Mouse (Mus musculus): ENCODE results near the gene Nck2. TPM values are rescaled to one million over a fixed set of nuclear protein-coding genes. Genes with fewer than 3 reads are reported as not detected.

Nck2 gene
- total and polyA plus RNA-seq, 2 experiments from 2014 or later, result 30.2 to 54.9 TPM

DNA sequence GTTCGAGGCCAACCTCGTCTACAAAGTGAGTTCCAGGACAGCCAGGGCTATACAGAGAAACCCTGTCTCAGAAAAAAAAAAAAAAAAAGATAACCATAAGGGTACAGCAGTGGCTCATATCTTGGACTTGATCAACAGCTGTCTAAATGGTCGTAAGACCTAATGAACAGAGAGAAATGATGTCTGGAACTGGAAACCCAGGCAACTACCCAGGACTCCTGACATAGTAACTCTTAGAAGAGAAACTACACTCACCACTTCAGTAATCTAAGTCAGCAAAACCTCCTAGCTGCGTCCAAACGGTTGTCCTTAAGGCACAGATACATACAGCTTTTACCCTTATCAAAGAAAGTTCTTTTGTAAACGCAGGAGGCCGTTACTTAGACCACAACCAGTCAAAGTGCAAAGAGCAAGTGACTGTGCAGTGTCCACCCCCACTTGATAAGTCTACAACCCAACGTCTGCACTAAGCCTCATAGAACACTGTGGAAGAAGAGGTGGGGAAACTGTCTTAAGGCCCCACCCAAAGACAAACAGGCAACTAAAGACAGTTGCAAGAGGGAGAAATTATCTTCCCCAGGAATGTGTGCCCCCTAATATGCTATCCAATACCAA lies 44.7 kb upstream of the Nck2 start:
- no peak overlapping the region for H3K27ac ChIP-seq (ENCODE audit: low read depth, low read length)
- TF ChIP-seq CTCF (IDR thresholded peaks at IDR 0.05), result no peak
- WGBS, result 93% methylated on average over 8 of the region's 8 CpGs
- no peak overlapping the region for H3K4me3 ChIP-seq (ENCODE audit: low read depth, low read length)
- DNase-seq (ENCODE audit: low spot score) (no peak), ATAC-seq (ENCODE audit: low FRiP score) (no peak)
- no peaks in the 10 kb centered on the region for H3K27me3 ChIP-seq (ENCODE audit: insufficient read depth, low read length)
- H3K4me2 ChIP-seq (ENCODE audit: low read depth, low read length, poor library complexity, severe bottlenecking), result no peak overlapping the region
- H3K9me3 ChIP-seq (ENCODE audit: low read length), result no peaks in the 10 kb centered on the region
- H3K4me1 ChIP-seq (ENCODE audit: insufficient read depth, low read length), result no peaks in the 10 kb centered on the region
- no peaks in the 10 kb centered on the region for H3K36me3 ChIP-seq (ENCODE audit: insufficient read depth, low read length)
- H3K9ac ChIP-seq (replicated peaks; ENCODE audit: low read length, poor library complexity, severe bottlenecking), result no peak overlapping the region

DNA sequence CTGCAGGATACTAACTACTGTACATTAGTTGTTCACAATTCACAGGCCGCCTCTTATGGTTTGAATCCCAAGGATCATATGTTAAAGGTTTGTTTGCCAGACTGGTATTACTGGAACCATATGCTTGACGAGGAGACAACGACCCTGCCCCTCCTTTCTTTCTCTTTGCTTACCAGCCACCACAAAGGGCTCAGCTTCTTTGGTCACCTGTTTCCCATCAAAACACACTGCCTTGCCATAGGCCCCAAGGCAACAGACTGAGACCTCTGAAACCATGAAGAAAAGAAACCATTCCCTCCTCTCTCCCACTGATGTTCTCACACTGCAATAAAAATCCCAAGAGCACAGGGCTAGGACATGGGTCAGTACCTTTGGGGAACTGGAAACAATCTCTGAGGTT lies 43.7 kb upstream of the Nck2 start:
- DNase-seq (ENCODE audit: low spot score), result no peak
- no peak for TF ChIP-seq CTCF (IDR thresholded peaks at IDR 0.05)
- H3K27ac ChIP-seq (ENCODE audit: low read depth, low read length), result no peak overlapping the region
- no peak for ATAC-seq (ENCODE audit: low FRiP score)
- H3K4me2 ChIP-seq (ENCODE audit: low read depth, low read length, poor library complexity, severe bottlenecking), result no peak overlapping the region
- WGBS, result 85% methylated on average over 3 of the region's 3 CpGs
- H3K36me3 ChIP-seq (ENCODE audit: insufficient read depth, low read length), result no peaks in the 10 kb centered on the region
- H3K4me3 ChIP-seq (ENCODE audit: low read depth, low read length), result no peak overlapping the region
- no peaks in the 10 kb centered on the region for H3K4me1 ChIP-seq (ENCODE audit: insufficient read depth, low read length)
- no peak overlapping the region for H3K9ac ChIP-seq (replicated peaks; ENCODE audit: low read length, poor library complexity, severe bottlenecking)
- H3K27me3 ChIP-seq (ENCODE audit: insufficient read depth, low read length), result no peaks in the 10 kb centered on the region
- no peaks in the 10 kb centered on the region for H3K9me3 ChIP-seq (ENCODE audit: low read length)

DNA sequence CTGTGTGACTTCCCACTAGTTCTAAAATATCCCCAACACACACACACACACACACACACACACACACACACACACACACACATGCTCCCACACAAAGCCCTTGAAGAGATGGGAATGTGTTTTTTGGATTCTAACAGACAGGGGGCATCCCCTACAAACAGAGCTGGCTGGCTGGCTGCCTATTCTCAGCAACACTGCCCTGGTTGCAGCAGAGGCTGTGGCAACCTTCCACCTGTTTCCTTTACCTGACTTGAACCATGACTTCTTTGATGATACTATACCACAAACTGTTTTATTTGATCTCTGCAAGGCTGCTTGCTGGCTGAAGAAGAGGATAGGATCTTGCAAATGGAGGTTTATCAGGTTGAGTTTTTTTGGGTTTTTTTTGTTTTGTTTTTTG lies 41.0 kb upstream of the Nck2 start:
- Histone ChIP-seq H3K27ac (ENCODE audit: low read depth, low read length) (no peak overlapping the region), H3K9me3 (ENCODE audit: low read length) (no peaks in the 10 kb centered on the region), H3K27me3 (ENCODE audit: insufficient read depth, low read length) (no peaks in the 10 kb centered on the region), H3K9ac (replicated peaks; ENCODE audit: low read length, poor library complexity, severe bottlenecking) (no peak overlapping the region), H3K4me3 (ENCODE audit: low read depth, low read length) (no peak overlapping the region), H3K4me1 (ENCODE audit: insufficient read depth, low read length) (no peaks in the 10 kb centered on the region), H3K36me3 (ENCODE audit: insufficient read depth, low read length) (no peaks in the 10 kb centered on the region), H3K4me2 (ENCODE audit: low read depth, low read length, poor library complexity, severe bottlenecking) (no peak overlapping the region)
- TF ChIP-seq CTCF (IDR thresholded peaks at IDR 0.05), result no peak
- DNase-seq (ENCODE audit: low spot score) (no peak), ATAC-seq (ENCODE audit: low FRiP score) (no peak)

DNA sequence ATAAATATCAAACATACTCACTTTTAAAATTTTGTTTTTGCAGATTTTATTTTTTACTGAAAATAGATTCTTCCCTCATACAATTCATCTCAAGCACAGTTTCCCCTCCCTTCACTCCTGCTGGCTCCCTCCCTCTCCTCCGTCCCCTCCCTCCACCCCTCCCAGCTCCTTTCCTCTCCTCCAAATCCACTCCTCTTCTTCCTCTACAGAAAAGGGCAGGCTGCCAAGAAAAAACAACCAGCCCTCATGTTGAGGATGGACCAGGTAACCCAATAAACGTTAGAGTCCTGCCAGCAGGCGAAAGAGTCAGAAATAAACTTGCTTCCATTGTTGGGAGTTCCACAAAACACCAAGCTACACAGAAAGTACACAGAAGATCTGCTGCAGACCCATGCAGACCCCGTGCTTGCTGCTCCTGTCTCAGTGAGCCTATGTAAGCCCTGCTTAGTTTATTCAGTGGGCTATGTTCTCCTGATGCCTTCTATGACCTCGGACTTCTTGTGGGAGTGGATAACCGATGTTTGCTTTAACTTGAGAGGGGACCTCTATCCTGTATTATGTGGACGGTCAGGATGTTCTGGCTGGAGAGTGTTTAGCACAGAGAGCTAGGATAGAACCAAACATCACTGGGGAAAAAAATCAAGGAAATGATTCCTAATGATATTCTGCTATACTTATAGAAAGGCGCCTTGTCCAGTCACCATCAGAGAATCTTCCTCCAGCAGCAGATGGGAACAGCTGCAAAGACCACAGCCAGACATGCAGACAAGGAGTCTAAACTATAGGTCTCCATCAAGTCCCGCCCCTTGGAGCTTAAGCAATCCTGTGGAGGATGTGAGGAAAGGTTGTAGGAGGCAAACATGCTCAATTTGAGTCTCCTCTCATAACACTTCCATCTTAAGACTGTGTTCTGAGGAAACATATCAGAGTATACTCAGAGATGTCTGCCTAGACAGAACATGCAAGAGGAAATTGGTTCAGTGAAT lies 39.4 kb upstream of the Nck2 start:
- Histone ChIP-seq H3K4me1 (ENCODE audit: insufficient read depth, low read length) (no peaks in the 10 kb centered on the region), H3K4me2 (ENCODE audit: low read depth, low read length, poor library complexity, severe bottlenecking) (no peak overlapping the region), H3K27ac (ENCODE audit: low read depth, low read length) (no peak overlapping the region), H3K36me3 (ENCODE audit: insufficient read depth, low read length) (no peaks in the 10 kb centered on the region), H3K9me3 (ENCODE audit: low read length) (no peaks in the 10 kb centered on the region), H3K9ac (replicated peaks; ENCODE audit: low read length, poor library complexity, severe bottlenecking) (no peak overlapping the region), H3K27me3 (ENCODE audit: insufficient read depth, low read length) (no peaks in the 10 kb centered on the region), H3K4me3 (ENCODE audit: low read depth, low read length) (no peak overlapping the region)
- WGBS, result 63% methylated on average over 9 of the region's 9 CpGs
- ATAC-seq (ENCODE audit: low FRiP score) (no peak), DNase-seq (ENCODE audit: low spot score) (no peak)
- TF ChIP-seq CTCF (IDR thresholded peaks at IDR 0.05), result no peak

DNA sequence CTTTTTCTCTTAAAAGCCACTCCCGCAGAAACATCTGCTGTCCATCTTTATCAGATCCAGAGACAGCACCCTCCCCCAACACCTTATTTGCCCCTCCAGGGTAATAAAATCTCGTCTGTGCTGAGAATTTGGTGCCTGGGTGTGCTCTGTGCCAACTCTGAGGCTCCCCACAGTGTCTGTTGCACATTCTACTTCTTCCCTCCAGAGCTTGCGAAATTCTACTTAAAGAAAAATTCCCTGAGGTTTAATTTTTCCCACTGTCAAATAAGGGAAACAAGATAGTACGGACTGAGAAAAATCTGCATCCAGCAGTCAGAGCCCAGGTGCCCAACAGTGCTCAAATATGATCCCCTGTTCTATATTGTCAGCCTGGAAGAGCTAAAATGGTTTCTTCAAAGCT lies 35.4 kb upstream of the Nck2 start:
- TF ChIP-seq CTCF (IDR thresholded peaks at IDR 0.05), result no peak
- 68% methylated on average over 4 of the region's 4 CpGs for whole genome bisulfite sequencing
- no peaks in the 10 kb centered on the region for H3K36me3 ChIP-seq (ENCODE audit: insufficient read depth, low read length)
- H3K27me3 ChIP-seq (ENCODE audit: insufficient read depth, low read length), result no peaks in the 10 kb centered on the region
- ATAC-seq (ENCODE audit: low FRiP score) (no peak), DNase-seq (ENCODE audit: low spot score) (no peak)
- H3K27ac ChIP-seq (ENCODE audit: low read depth, low read length), result no peak overlapping the region
- no peak overlapping the region for H3K4me2 ChIP-seq (ENCODE audit: low read depth, low read length, poor library complexity, severe bottlenecking)
- H3K9me3 ChIP-seq (ENCODE audit: low read length), result no peaks in the 10 kb centered on the region
- H3K4me1 ChIP-seq (ENCODE audit: insufficient read depth, low read length), result no peaks in the 10 kb centered on the region
- no peak overlapping the region for H3K9ac ChIP-seq (replicated peaks; ENCODE audit: low read length, poor library complexity, severe bottlenecking)
- H3K4me3 ChIP-seq (ENCODE audit: low read depth, low read length), result no peak overlapping the region

DNA sequence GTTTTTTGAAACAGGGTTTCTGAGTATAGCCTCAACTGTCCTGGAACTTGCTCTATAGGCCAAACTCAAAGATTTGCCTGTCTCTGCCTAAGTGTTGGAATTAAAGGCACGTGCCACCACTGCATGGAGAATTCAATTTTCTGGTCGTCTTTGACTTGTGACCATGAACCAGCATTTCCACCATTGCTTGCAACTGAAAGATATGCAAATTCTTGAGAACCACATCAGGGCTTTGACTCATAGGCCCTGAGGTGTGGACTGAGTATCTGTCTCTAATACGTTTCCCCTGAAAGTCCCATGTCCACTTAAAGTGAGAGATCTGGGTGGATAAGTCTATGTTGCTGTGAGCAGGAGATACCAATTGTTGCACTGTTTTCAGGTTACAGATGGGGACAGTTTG lies 31.6 kb upstream of the Nck2 start:
- H3K4me3 ChIP-seq (ENCODE audit: low read depth, low read length), result no peak overlapping the region
- no peak overlapping the region for H3K4me2 ChIP-seq (ENCODE audit: low read depth, low read length, poor library complexity, severe bottlenecking)
- H3K9ac ChIP-seq (replicated peaks; ENCODE audit: low read length, poor library complexity, severe bottlenecking), result no peak overlapping the region
- WGBS, result 82% methylated on average over 3 of the region's 3 CpGs
- ATAC-seq (ENCODE audit: low FRiP score) (no peak), DNase-seq (ENCODE audit: low spot score) (no peak)
- H3K27me3 ChIP-seq (ENCODE audit: insufficient read depth, low read length), result no peaks in the 10 kb centered on the region
- H3K9me3 ChIP-seq (ENCODE audit: low read length), result no peaks in the 10 kb centered on the region
- no peak for TF ChIP-seq CTCF (IDR thresholded peaks at IDR 0.05)
- no peaks in the 10 kb centered on the region for H3K4me1 ChIP-seq (ENCODE audit: insufficient read depth, low read length)
- H3K27ac ChIP-seq (ENCODE audit: low read depth, low read length), result no peak overlapping the region
- H3K36me3 ChIP-seq (ENCODE audit: insufficient read depth, low read length), result no peaks in the 10 kb centered on the region
